Mouse (Mus musculus): ENCODE data around the gene Pln. TPM values are rescaled to one million over a fixed set of nuclear protein-coding genes. Genes with fewer than 3 reads are reported as not detected.
A peak's percentile ranks its signal among the peaks of the same experiment; 100 is the strongest.

The Pln gene
- 0.74 and 0.90 TPM in 2 replicates for polyA plus RNA-seq (2014; fragmentation: Nextera tagmentation; extraction: Ambion mirVana)

- no peak within 1 kb of the TSS for H3K27ac ChIP-seq (ENCODE audit: low read depth, low read length)
- H3K9ac ChIP-seq (ENCODE audit: low read length) = no peak within 1 kb of the TSS
- no peaks in the 10 kb centered on the region for H3K9me3 ChIP-seq (replicated peaks; ENCODE audit: control insufficient read depth, low read length)
- 84% methylated on average over 6 of the region's 6 CpGs for WGBS
- H3K4me3 ChIP-seq (ENCODE audit: low read depth, low read length) = no peak within 1 kb of the TSS
- H3K4me1 ChIP-seq (ENCODE audit: control insufficient read depth, insufficient read depth, low read length) = no peaks in the 10 kb centered on the region
- no peak within 1 kb of the TSS for H3K4me2 ChIP-seq (ENCODE audit: low read length)
- H3K27me3 ChIP-seq (replicated peaks; ENCODE audit: control insufficient read depth, insufficient read depth, low read length) = no peaks in the 10 kb centered on the region
- no peak for DNase-seq (ENCODE audit: low spot score)
- no peak for ATAC-seq
- no peaks in the 10 kb centered on the region for H3K36me3 ChIP-seq (ENCODE audit: control insufficient read depth, insufficient read depth, low read length)
Observed at GRCm38 (mm10) chr10:53337162-53337923, at the start of gene Pln. Gene Pln, plus strand, starts transcription at chr10:53337667.

GRCm38 (mm10) chr10:53305867-53306266 lies 31.6 kb upstream of the Pln start:
- no peak overlapping the region for H3K4me2 ChIP-seq (ENCODE audit: low read length)
- H3K9me3 ChIP-seq (replicated peaks; ENCODE audit: control insufficient read depth, low read length) = no peaks in the 10 kb centered on the region
- ATAC-seq (peak; percentile 52; the same call in 1 of the 2 replicates), DNase-seq (ENCODE audit: low spot score) (peak; percentile 62)
- H3K27me3 ChIP-seq (replicated peaks; ENCODE audit: control insufficient read depth, insufficient read depth, low read length) = no peaks in the 10 kb centered on the region
- WGBS = 25% methylated on average over 3 of the region's 3 CpGs
- no peaks in the 10 kb centered on the region for H3K4me1 ChIP-seq (ENCODE audit: control insufficient read depth, insufficient read depth, low read length)
- H3K36me3 ChIP-seq (ENCODE audit: control insufficient read depth, insufficient read depth, low read length) = 0 out of 2 replicates have a peak, but pooled peaks cover 3% of the 10 kb centered on the region
- no peak overlapping the region for H3K4me3 ChIP-seq (ENCODE audit: low read depth, low read length)
- no peak overlapping the region for H3K27ac ChIP-seq (ENCODE audit: low read depth, low read length)
- no peak overlapping the region for H3K9ac ChIP-seq (ENCODE audit: low read length)

GRCm38 (mm10) chr10:53306674-53307073 lies 30.8 kb upstream of the Pln start:
- 91% methylated on average over 3 of the region's 3 CpGs for WGBS
- Histone ChIP-seq H3K27ac (ENCODE audit: low read depth, low read length) (no peak overlapping the region), H3K4me3 (ENCODE audit: low read depth, low read length) (no peak overlapping the region), H3K4me2 (ENCODE audit: low read length) (no peak overlapping the region), H3K36me3 (ENCODE audit: control insufficient read depth, insufficient read depth, low read length) (no peaks in the 10 kb centered on the region), H3K27me3 (replicated peaks; ENCODE audit: control insufficient read depth, insufficient read depth, low read length) (no peaks in the 10 kb centered on the region), H3K9me3 (replicated peaks; ENCODE audit: control insufficient read depth, low read length) (no peaks in the 10 kb centered on the region), H3K9ac (ENCODE audit: low read length) (no peak overlapping the region), H3K4me1 (ENCODE audit: control insufficient read depth, insufficient read depth, low read length) (no peaks in the 10 kb centered on the region)
- no peak for DNase-seq (ENCODE audit: low spot score)
- no peak for ATAC-seq

GRCm38 (mm10) chr10:53323367-53323766 lies 14.1 kb upstream of the Pln start:
- no peaks in the 10 kb centered on the region for H3K9me3 ChIP-seq (replicated peaks; ENCODE audit: control insufficient read depth, low read length)
- no peak overlapping the region for H3K4me2 ChIP-seq (ENCODE audit: low read length)
- H3K27me3 ChIP-seq (replicated peaks; ENCODE audit: control insufficient read depth, insufficient read depth, low read length) = no peaks in the 10 kb centered on the region
- H3K9ac ChIP-seq (ENCODE audit: low read length) = no peak overlapping the region
- H3K4me3 ChIP-seq (ENCODE audit: low read depth, low read length) = no peak overlapping the region
- H3K27ac ChIP-seq (ENCODE audit: low read depth, low read length) = no peak overlapping the region
- H3K4me1 ChIP-seq (ENCODE audit: control insufficient read depth, insufficient read depth, low read length) = no peaks in the 10 kb centered on the region
- no peak for DNase-seq (ENCODE audit: low spot score)
- no peak for ATAC-seq
- no peaks in the 10 kb centered on the region for H3K36me3 ChIP-seq (ENCODE audit: control insufficient read depth, insufficient read depth, low read length)

- DNase-seq (ENCODE audit: low spot score) = no peak
- no peak overlapping the region for H3K27ac ChIP-seq (ENCODE audit: low read depth, low read length)
- 83% methylated on average over 1 of the region's 1 CpGs for whole genome bisulfite sequencing
- no peaks in the 10 kb centered on the region for H3K9me3 ChIP-seq (replicated peaks; ENCODE audit: control insufficient read depth, low read length)
- H3K4me1 ChIP-seq (ENCODE audit: control insufficient read depth, insufficient read depth, low read length) = no peaks in the 10 kb centered on the region; the same call in 1 of the 2 replicates
- H3K4me2 ChIP-seq (ENCODE audit: low read length) = no peak overlapping the region
- no peak overlapping the region for H3K4me3 ChIP-seq (ENCODE audit: low read depth, low read length)
- H3K27me3 ChIP-seq (replicated peaks; ENCODE audit: control insufficient read depth, insufficient read depth, low read length) = no peaks in the 10 kb centered on the region
- no peak overlapping the region for H3K9ac ChIP-seq (ENCODE audit: low read length)
- no peak for ATAC-seq
- H3K36me3 ChIP-seq (ENCODE audit: control insufficient read depth, insufficient read depth, low read length) = no peaks in the 10 kb centered on the region
Observed at GRCm38 (mm10) chr10:53324663-53325062, 12.8 kb upstream of the Pln start.

GRCm38 (mm10) chr10:53326367-53326766 lies 11.1 kb upstream of the Pln start:
- H3K27ac ChIP-seq (ENCODE audit: low read depth, low read length) = no peak overlapping the region
- no peaks in the 10 kb centered on the region; the same call in 1 of the 2 replicates for H3K4me1 ChIP-seq (ENCODE audit: control insufficient read depth, insufficient read depth, low read length)
- H3K4me2 ChIP-seq (ENCODE audit: low read length) = no peak overlapping the region
- H3K9ac ChIP-seq (ENCODE audit: low read length) = no peak overlapping the region
- H3K9me3 ChIP-seq (replicated peaks; ENCODE audit: control insufficient read depth, low read length) = no peaks in the 10 kb centered on the region
- H3K36me3 ChIP-seq (ENCODE audit: control insufficient read depth, insufficient read depth, low read length) = no peaks in the 10 kb centered on the region
- no peak for DNase-seq (ENCODE audit: low spot score)
- H3K27me3 ChIP-seq (replicated peaks; ENCODE audit: control insufficient read depth, insufficient read depth, low read length) = no peaks in the 10 kb centered on the region
- no peak overlapping the region for H3K4me3 ChIP-seq (ENCODE audit: low read depth, low read length)
- ATAC-seq = no peak

- H3K36me3 ChIP-seq (ENCODE audit: control insufficient read depth, insufficient read depth, low read length) = no peaks in the 10 kb centered on the region
- DNase-seq (ENCODE audit: low spot score) = peak; percentile 42
- ATAC-seq = peak; percentile 50; the same call in 1 of the 2 replicates
Observed at GRCm38 (mm10) chr10:53329257-53329656, 8.2 kb upstream of the Pln start.

GRCm38 (mm10) chr10:53332752-53333151 lies 4.7 kb upstream of the Pln start:
- Histone ChIP-seq H3K4me3 (ENCODE audit: low read depth, low read length) (no peak overlapping the region), H3K4me1 (ENCODE audit: control insufficient read depth, insufficient read depth, low read length) (no peaks in the 10 kb centered on the region; the same call in 1 of the 2 replicates), H3K27ac (ENCODE audit: low read depth, low read length) (no peak overlapping the region), H3K9me3 (replicated peaks; ENCODE audit: control insufficient read depth, low read length) (no peaks in the 10 kb centered on the region), H3K4me2 (ENCODE audit: low read length) (no peak overlapping the region), H3K9ac (ENCODE audit: low read length) (no peak overlapping the region), H3K27me3 (replicated peaks; ENCODE audit: control insufficient read depth, insufficient read depth, low read length) (no peaks in the 10 kb centered on the region), H3K36me3 (ENCODE audit: control insufficient read depth, insufficient read depth, low read length) (no peaks in the 10 kb centered on the region)
- WGBS = 91% methylated on average over 2 of the region's 2 CpGs
- ATAC-seq = no peak
- no peak for DNase-seq (ENCODE audit: low spot score)

More at GRCm38 (mm10) chr10:53329257-53329656, 8.2 kb upstream of the Pln start:
- H3K27me3 ChIP-seq (replicated peaks; ENCODE audit: control insufficient read depth, insufficient read depth, low read length) = no peaks in the 10 kb centered on the region
- no peak overlapping the region for H3K9ac ChIP-seq (ENCODE audit: low read length)
- no peaks in the 10 kb centered on the region; the same call in 1 of the 2 replicates for H3K4me1 ChIP-seq (ENCODE audit: control insufficient read depth, insufficient read depth, low read length)
- 69% methylated on average over 3 of the region's 3 CpGs for WGBS
- H3K4me3 ChIP-seq (ENCODE audit: low read depth, low read length) = no peak overlapping the region
- H3K27ac ChIP-seq (ENCODE audit: low read depth, low read length) = no peak overlapping the region
- no peaks in the 10 kb centered on the region for H3K9me3 ChIP-seq (replicated peaks; ENCODE audit: control insufficient read depth, low read length)
- H3K4me2 ChIP-seq (ENCODE audit: low read length) = no peak overlapping the region

- H3K9ac ChIP-seq (ENCODE audit: low read length) = no peak overlapping the region
- H3K27me3 ChIP-seq (replicated peaks; ENCODE audit: control insufficient read depth, insufficient read depth, low read length) = no peaks in the 10 kb centered on the region
- H3K36me3 ChIP-seq (ENCODE audit: control insufficient read depth, insufficient read depth, low read length) = no peaks in the 10 kb centered on the region
- H3K4me1 ChIP-seq (ENCODE audit: control insufficient read depth, insufficient read depth, low read length) = no peaks in the 10 kb centered on the region
- DNase-seq (ENCODE audit: low spot score) (no peak), ATAC-seq (no peak)
- H3K4me2 ChIP-seq (ENCODE audit: low read length) = no peak overlapping the region
- H3K27ac ChIP-seq (ENCODE audit: low read depth, low read length) = no peak overlapping the region
- H3K4me3 ChIP-seq (ENCODE audit: low read depth, low read length) = no peak overlapping the region
- WGBS = 94% methylated on average over 2 of the region's 2 CpGs
- H3K9me3 ChIP-seq (replicated peaks; ENCODE audit: control insufficient read depth, low read length) = no peaks in the 10 kb centered on the region
Observed at GRCm38 (mm10) chr10:53335266-53335665, 2.2 kb upstream of the Pln start.
